Mouse (Mus musculus): ENCODE results near the gene Slc25a24.

DNA sequence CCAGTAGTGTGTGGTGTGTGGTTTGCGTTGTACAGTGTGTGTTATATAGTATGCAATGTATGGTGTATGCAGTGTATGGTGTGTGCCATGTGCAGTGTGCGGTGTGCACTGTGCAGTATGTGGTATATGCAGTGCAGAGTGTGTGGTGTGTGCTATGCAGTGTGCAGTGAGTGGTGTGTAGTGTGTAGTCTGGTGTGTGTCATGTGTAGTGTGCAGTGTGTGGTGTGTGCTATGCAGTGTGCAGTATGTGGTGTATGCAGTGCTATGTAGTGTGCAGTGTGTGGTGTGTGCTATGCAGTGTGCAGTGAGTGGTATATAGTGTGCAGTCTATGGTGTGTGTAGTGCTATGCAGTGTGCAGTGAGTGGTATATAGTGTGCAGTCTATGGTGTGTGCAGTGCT, 38.5 kb upstream of the Slc25a24 start:
- TF ChIP-seq CTCF (conservative IDR thresholded peaks at IDR 0.05; ENCODE audit: insufficient read depth, insufficient read length, low read depth, low read length) (no peak), POLR2A (IDR thresholded peaks at IDR 0.05; ENCODE audit: low read depth, low read length) (no peak)

All from kidney, adult 2 months (tissue).